Mouse (Mus musculus): Measurements from ENCODE around the gene Aamdc. TPM values are rescaled to one million over a fixed set of nuclear protein-coding genes. Genes with fewer than 3 reads are reported as not detected.

The Aamdc gene
- total RNA-seq (2021) = 10 to 100 TPM; 63.9 to 67.8 TPM
- long read RNA-seq, experiment 1, transcript Aamdc-213 (5 exons, 883 nt) = major isoform, 35 of 88 reads
- long read RNA-seq, experiment 1, transcript Aamdc-202 (4 exons, 776 nt) = minor isoform, 6 of 88 reads
- long read RNA-seq, experiment 1, transcript Aamdc-206 (4 exons, 789 nt) = minor isoform, 19 of 88 reads
- long read RNA-seq, experiment 1, partial matches to known transcripts = 0 of 88 reads
- long read RNA-seq, experiment 1, other reads (novel, unspliced or antisense) = 20 of 88 reads
- long read RNA-seq, experiment 2, transcript Aamdc-202 (4 exons, 776 nt) = minor isoform, 5 of 51 reads
- long read RNA-seq, experiment 2, transcript Aamdc-206 (4 exons, 789 nt) = major isoform, 14 of 51 reads
- long read RNA-seq, experiment 2, transcript Aamdc-213 (5 exons, 883 nt) = minor isoform, 13 of 51 reads
- long read RNA-seq, experiment 2, partial matches to known transcripts = 0 of 51 reads
- long read RNA-seq, experiment 2, other reads (novel, unspliced or antisense) = 14 of 51 reads

GRCm38 (mm10) chr7:97579067-97579975 is at the start of gene Aamdc, which contains the start of gene Rsf1:
Aamdc (minus strand) TSS chr7:97579497.
Rsf1 (plus strand) TSS chr7:97579889.
- DNase-seq = peak; percentile 95 to 98

GRCm38 (mm10) chr7:97623402-97623801 is 44.1 kb upstream of the Aamdc start:
- DNase-seq = no peak

- no peak for DNase-seq
Measured at GRCm38 (mm10) chr7:97622676-97623075, 43.4 kb upstream of the Aamdc start.

GRCm38 (mm10) chr7:97621346-97621745 is 42.0 kb upstream of the Aamdc start:
- no peak for DNase-seq

- DNase-seq = no peak
Measured at GRCm38 (mm10) chr7:97598548-97598947, 19.3 kb upstream of the Aamdc start.

- DNase-seq = no peak
Measured at GRCm38 (mm10) chr7:97593535-97593934, 14.2 kb upstream of the Aamdc start.

GRCm38 (mm10) chr7:97592396-97592795 is 13.1 kb upstream of the Aamdc start:
- no peak for DNase-seq

- DNase-seq = no peak
Measured at GRCm38 (mm10) chr7:97591336-97591735, 12.0 kb upstream of the Aamdc start.

GRCm38 (mm10) chr7:97590488-97590887 is 11.2 kb upstream of the Aamdc start:
- DNase-seq = no peak

GRCm38 (mm10) chr7:97588506-97588905 is 9.2 kb upstream of the Aamdc start:
- DNase-seq = no peak

GRCm38 (mm10) chr7:97580843-97581214 is 1.5 kb upstream of the Aamdc start:
- peak; percentile 86 to 92 for DNase-seq

GRCm38 (mm10) chr7:97579976-97580842 is 912 bp upstream of the Aamdc start:
- peak; percentile 38 to 67 for DNase-seq

GRCm38 (mm10) chr7:97578361-97579066 is 783 bp downstream of the Aamdc start:
- peak; percentile 66 for DNase-seq

- no peak for DNase-seq
Measured at GRCm38 (mm10) chr7:97570389-97570788, 8.9 kb downstream of the Aamdc start.

GRCm38 (mm10) chr7:97569372-97569771 is 9.9 kb downstream of the Aamdc start:
- DNase-seq = no peak

- no peak for DNase-seq
Measured at GRCm38 (mm10) chr7:97563576-97563975, 15.7 kb downstream of the Aamdc start.

- DNase-seq = no peak
Measured at GRCm38 (mm10) chr7:97550673-97551072, 28.6 kb downstream of the Aamdc start.

- DNase-seq = no peak
Measured at GRCm38 (mm10) chr7:97549301-97549700, 30.0 kb downstream of the Aamdc start.

- no peak for DNase-seq
Measured at GRCm38 (mm10) chr7:97546462-97546861, 32.8 kb downstream of the Aamdc start.

GRCm38 (mm10) chr7:97536571-97536970 is 42.7 kb downstream of the Aamdc start:
- DNase-seq = no peak

- DNase-seq = no peak
Measured at GRCm38 (mm10) chr7:97535531-97535930, 43.8 kb downstream of the Aamdc start.
